Mouse (Mus musculus) limb, embryonic 11.5 days (tissue): ENCODE results near the gene Ano8. TPM values are rescaled to one million over a fixed set of nuclear protein-coding genes. Genes with fewer than 3 reads are reported as not detected.

ENCODE experiments used
- ATAC-seq: fragments of 200-750 bp; cut with Nextera tagmentation; 2 replicates; pipeline ENCODE4 v1.8.0; 2017; ENCODE audit warnings: low read depth; ENCODE audit not compliant: insufficient number of reproducible peaks, low FRiP score, low TSS enrichment
- DNase-seq: peaks from one replicate; pipeline ENCODE4 v3.0.0-alpha.2; 2015; ENCODE audit warnings: low spot score
- H3K27ac ChIP-seq: fragments of 300-500 bp; sonication (generic); replicated peaks from 2 replicates; pipeline ENCODE4 v1.5.1; 2014; ENCODE audit warnings: low read depth, mild to moderate bottlenecking, low read length
- H3K27me3 ChIP-seq: fragments of 300-500 bp; sonication (generic); 2 replicates; pipeline ENCODE4 v1.6.1; 2014; ENCODE audit warnings: mild to moderate bottlenecking, low read length, mixed read lengths; ENCODE audit not compliant: control insufficient read depth, insufficient read depth
- H3K36me3 ChIP-seq: fragments of 300-500 bp; sonication (generic); 2 replicates; pipeline ENCODE4 v1.6.1; 2014; ENCODE audit warnings: mild to moderate bottlenecking, low read length, moderate library complexity, mixed read lengths; ENCODE audit not compliant: control insufficient read depth, insufficient read depth
- H3K4me1 ChIP-seq: fragments of 300-500 bp; sonication (generic); 2 replicates; pipeline ENCODE4 v1.6.1; 2014; ENCODE audit warnings: low read length, mixed read lengths; ENCODE audit not compliant: control insufficient read depth, insufficient read depth
- H3K4me2 ChIP-seq: fragments of 300-500 bp; sonication (generic); 2 replicates; pipeline ENCODE4 v1.6.1; 2014; ENCODE audit warnings: low read depth, mild to moderate bottlenecking, moderate library complexity; ENCODE audit not compliant: severe bottlenecking
- H3K4me3 ChIP-seq: fragments of 300-500 bp; sonication (generic); 2 replicates; pipeline ENCODE4 v1.5.1; 2014; ENCODE audit warnings: low read depth, low read length
- H3K9ac ChIP-seq: fragments of 300-500 bp; sonication (generic); 2 replicates; pipeline ENCODE4 v1.6.1; 2014; ENCODE audit warnings: mild to moderate bottlenecking, low read length
- H3K9me3 ChIP-seq: fragments of 300-500 bp; sonication (generic); 2 replicates; pipeline ENCODE4 v1.6.1; 2016; ENCODE audit warnings: low read length; ENCODE audit not compliant: control insufficient read depth
- WGBS: fragments of 180-500 bp; shearing (Covaris S2); extraction: QIAGEN DNeasy Blood & Tissue Kit; methylation state at CpG from one replicate; pipeline ENCODE4 v1.1.7; 2014; 5-methylcytosine and 5-hydroxymethylcytosine counted together
- polyA plus RNA-seq: library from polyadenylated mRNA; unstranded; fragments of >200 nt; fragmentation: Nextera tagmentation; extraction: Ambion mirVana; gene quantifications from 2 replicates; pipeline ENCODE4 v1.2.1, GENCODE M21; 2014

Ano8 gene
- polyA plus RNA-seq, 1 experiment from 2014 or later, result 3.0 TPM

DNA sequence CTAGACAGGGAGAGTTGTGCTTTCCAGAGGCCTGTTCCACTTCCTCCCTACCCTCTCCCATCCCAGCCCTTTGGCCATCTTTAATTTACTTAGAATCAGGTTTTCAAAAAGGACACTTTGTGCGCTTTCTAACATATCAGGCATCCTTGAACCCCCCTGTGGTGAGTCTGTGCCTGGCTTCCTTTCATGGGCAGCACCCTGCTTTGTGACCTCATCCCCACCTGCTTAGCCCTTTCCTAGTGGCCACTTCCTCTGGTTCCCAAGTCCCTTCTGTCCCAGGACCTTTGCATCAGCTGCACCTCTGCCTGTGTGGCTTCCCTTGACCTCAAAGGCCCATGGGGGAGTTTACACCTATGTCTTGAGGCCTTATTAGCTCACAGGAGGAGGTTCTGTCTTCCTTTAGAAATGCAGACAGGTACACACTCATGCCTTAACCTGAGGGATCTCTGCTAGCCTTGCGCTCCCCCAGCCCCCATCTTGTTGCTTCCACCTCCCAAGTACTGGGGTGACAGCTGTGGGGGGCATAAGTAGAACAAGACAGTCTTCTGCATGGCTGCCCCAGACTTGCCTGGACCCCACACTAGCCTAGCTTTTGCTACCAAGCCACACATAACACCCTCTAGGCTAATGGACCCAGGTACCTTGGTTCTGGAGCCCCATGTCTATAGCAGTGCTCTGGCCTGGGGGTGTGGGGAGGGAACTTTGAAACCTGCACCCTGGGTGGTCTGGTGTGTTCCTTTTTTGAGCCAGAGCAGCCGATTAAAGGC, 15.4 kb downstream of the Ano8 start:
- no peak overlapping the region for H3K27ac ChIP-seq
- H3K4me2 ChIP-seq, result peak overlapping the region; percentile 85
- H3K4me3 ChIP-seq, result peak overlapping the region; percentile 92; the same call in 1 of the 2 replicates
- H3K9ac ChIP-seq, result peak overlapping the region; percentile 60
- WGBS, result 87% methylated on average over 3 of the region's 3 CpGs
- DNase-seq (no peak), ATAC-seq (no peak)
- H3K36me3 ChIP-seq, result peaks cover 12% of the 10 kb centered on the region; the same call in 1 of the 2 replicates
- H3K4me1 ChIP-seq, result 0 out of 2 replicates have a peak, but pooled peaks cover 3% of the 10 kb centered on the region
- H3K9me3 ChIP-seq, result no peaks in the 10 kb centered on the region; the same call in 1 of the 2 replicates
- no peaks in the 10 kb centered on the region for H3K27me3 ChIP-seq

DNA sequence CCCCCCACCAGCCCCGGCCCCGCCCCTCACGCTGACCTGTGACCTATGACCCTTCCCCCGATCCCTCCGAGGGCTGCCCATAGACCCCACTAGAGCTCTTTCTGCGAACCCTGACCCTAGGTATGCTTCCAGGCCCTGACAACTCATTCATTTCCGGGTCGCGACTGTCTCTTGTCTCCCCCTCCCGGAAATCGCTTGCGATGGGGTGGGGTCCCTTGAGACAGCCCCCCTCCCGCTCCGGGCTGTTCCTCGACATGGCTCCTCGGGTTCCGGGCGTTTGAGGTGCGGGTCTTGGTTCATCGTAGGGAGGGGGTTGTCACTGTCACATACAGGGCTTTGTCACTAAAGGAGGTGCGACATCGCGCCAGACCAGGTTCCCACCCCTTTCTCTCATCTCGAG, 16.4 kb downstream of the Ano8 start:
- Histone ChIP-seq H3K27ac (0 out of 2 replicates have a peak overlapping the region, but pooled peaks have one; percentile 10), H3K9me3 (no peaks in the 10 kb centered on the region; the same call in 1 of the 2 replicates), H3K9ac (peak overlapping the region; percentile 60), H3K4me3 (peak overlapping the region; percentile 92), H3K4me1 (peaks cover 5% of the 10 kb centered on the region; the same call in 1 of the 2 replicates), H3K27me3 (no peaks in the 10 kb centered on the region), H3K4me2 (peak overlapping the region; percentile 85), H3K36me3 (peaks cover 7% of the 10 kb centered on the region; the same call in 1 of the 2 replicates)
- WGBS, result under 1% methylated on average over 24 of the region's 24 CpGs
- ATAC-seq (peak; percentile 33), DNase-seq (peak; percentile 62)

DNA sequence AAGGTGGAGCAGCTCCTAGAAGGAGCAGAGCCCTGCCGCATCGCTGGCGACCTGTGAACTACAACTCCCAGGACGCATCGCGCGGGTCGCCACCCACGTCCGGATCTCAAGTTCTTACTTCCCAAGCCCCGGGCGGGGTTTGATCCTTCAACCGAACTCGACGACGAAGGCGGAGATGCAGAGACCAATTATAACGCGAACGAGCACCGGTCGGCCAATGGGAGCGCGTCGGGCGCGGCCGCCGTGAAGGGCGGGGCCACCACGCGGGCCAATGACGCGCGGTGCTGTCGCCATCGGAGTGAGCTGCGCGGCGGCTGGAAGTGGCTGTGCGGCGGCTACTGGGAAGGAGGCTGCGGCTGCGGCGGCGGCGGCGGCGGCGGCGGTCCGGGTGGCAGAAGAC, 16.8 kb downstream of the Ano8 start, which contains the start of gene Dda1:
TSS of gene Dda1 (plus strand) at position 284 of the 400 bp plus-strand sequence.
- H3K27me3 ChIP-seq, result no peaks in the 10 kb centered on the region
- peak within 1 kb of the TSS; percentile 60 for H3K9ac ChIP-seq
- H3K27ac ChIP-seq, result 0 out of 2 replicates have a peak within 1 kb of the TSS, but pooled peaks have one; percentile 10
- H3K36me3 ChIP-seq, result peaks cover 5% of the 10 kb centered on the region; the same call in 1 of the 2 replicates
- under 1% methylated on average over 52 of the region's 52 CpGs for WGBS
- no peaks in the 10 kb centered on the region; the same call in 1 of the 2 replicates for H3K9me3 ChIP-seq
- H3K4me1 ChIP-seq, result peaks cover 10% of the 10 kb centered on the region; the same call in 1 of the 2 replicates
- H3K4me3 ChIP-seq, result peak within 1 kb of the TSS; percentile 92
- peak; percentile 80 for ATAC-seq
- H3K4me2 ChIP-seq, result peak within 1 kb of the TSS; percentile 85
- peak; percentile 97 for DNase-seq

DNA sequence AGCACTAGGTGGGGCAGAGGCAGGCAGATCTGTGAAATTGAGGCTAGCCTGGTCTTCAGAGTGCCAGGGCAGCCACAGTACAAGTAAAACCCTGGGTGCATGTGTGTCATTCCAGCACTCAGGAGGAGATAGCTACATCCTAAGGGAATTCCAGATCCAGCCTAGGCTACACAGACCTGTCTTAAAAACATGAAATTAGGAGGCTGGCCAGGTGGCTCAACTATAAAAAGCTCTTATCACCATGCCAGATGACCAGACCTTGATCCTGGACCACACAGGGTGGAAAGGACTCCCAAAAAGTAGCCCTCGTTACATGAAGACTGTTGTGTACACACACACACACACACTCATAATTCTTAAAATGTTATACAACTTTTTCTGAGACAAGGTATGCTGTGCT, 17.8 kb downstream of the Ano8 start:
- Histone ChIP-seq H3K4me3 (no peak overlapping the region), H3K27me3 (no peaks in the 10 kb centered on the region), H3K4me1 (peaks cover 12% of the 10 kb centered on the region; the same call in 1 of the 2 replicates), H3K9ac (no peak overlapping the region), H3K27ac (no peak overlapping the region), H3K9me3 (no peaks in the 10 kb centered on the region; the same call in 1 of the 2 replicates), H3K4me2 (no peak overlapping the region), H3K36me3 (peaks cover 2% of the 10 kb centered on the region; the same call in 1 of the 2 replicates)
- DNase-seq (no peak), ATAC-seq (no peak)
- 88% methylated on average over 1 of the region's 1 CpGs for WGBS

DNA sequence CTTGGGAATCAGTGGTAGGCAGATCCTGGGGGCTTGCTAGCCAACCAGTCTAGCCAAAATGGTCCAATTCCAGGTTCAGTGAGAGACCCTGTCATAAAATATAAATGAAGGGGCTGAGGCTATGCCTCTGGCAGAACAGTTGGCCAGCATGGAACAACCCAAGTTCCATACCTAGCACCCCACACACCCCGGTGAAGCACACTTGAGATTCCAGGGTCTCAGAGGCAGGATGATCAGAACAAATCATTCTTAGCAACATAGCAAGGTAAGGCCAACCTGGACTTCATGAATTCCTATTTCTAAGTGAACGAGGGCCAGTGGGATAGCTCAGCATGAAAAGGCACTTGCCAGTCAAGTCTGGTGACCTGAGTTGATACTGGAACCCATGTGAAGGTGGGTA, 18.6 kb downstream of the Ano8 start:
- Histone ChIP-seq H3K4me3 (no peak overlapping the region), H3K27me3 (peaks cover 3% of the 10 kb centered on the region; the same call in 1 of the 2 replicates), H3K4me1 (peaks cover 17% of the 10 kb centered on the region), H3K36me3 (peaks cover 2% of the 10 kb centered on the region; the same call in 1 of the 2 replicates), H3K27ac (no peak overlapping the region), H3K4me2 (no peak overlapping the region), H3K9ac (no peak overlapping the region), H3K9me3 (no peaks in the 10 kb centered on the region; the same call in 1 of the 2 replicates)
- no peak for ATAC-seq
- WGBS, result 89% methylated on average over 2 of the region's 2 CpGs
- no peak for DNase-seq

DNA sequence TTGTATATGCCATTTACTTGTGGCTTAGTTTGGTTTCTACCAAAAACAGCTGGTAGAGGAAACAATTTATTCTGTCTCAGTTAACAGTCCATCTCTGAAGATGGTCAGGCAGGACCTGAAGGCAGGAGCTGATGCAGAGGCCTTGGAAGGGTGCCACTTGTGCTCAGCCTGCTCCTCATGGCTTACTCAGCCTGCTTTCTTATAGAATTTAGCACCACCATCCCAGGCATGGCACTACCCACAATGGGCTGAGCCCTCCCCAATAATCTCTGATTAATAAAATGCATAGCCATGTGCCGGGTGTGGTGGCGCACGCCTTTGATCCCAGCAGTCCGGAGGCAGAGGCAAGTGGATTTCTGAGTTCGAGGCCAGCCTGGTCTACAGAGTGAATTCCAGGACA, 19.6 kb downstream of the Ano8 start:
- Histone ChIP-seq H3K27ac (no peak overlapping the region), H3K4me1 (peaks cover 17% of the 10 kb centered on the region), H3K36me3 (peaks cover 4% of the 10 kb centered on the region; the same call in 1 of the 2 replicates), H3K9me3 (no peaks in the 10 kb centered on the region; the same call in 1 of the 2 replicates), H3K4me3 (no peak overlapping the region), H3K9ac (no peak overlapping the region), H3K27me3 (peaks cover 3% of the 10 kb centered on the region; the same call in 1 of the 2 replicates), H3K4me2 (peak overlapping the region; percentile 90; the same call in 1 of the 2 replicates)
- ATAC-seq, result no peak
- 94% methylated on average over 5 of the region's 5 CpGs for WGBS
- no peak for DNase-seq

DNA sequence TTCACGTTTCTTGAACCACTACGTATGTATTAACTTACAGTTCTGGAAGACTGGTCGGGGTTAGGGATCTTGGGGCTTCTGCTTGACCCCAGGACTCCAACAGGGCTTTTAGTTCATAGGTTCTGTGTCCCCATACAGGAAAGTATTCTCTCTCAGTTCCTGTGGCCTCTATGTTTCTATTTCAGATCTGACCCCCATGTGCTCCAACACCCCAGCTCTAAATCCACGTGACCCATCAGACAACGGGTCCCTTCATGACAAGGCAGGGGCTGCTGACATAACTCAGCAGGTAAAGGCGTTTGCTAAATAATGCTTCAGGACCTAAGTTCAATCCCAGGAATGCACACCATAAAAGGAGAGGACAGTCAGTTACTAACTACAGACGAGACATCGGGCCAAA, 20.0 kb downstream of the Ano8 start:
- Histone ChIP-seq H3K4me2 (peak overlapping the region; percentile 90), H3K36me3 (peaks cover 6% of the 10 kb centered on the region; the same call in 1 of the 2 replicates), H3K27ac (no peak overlapping the region), H3K9ac (no peak overlapping the region; the same call in 1 of the 2 replicates), H3K27me3 (peaks cover 3% of the 10 kb centered on the region; the same call in 1 of the 2 replicates), H3K4me3 (peak overlapping the region; percentile 85), H3K9me3 (no peaks in the 10 kb centered on the region; the same call in 1 of the 2 replicates), H3K4me1 (peaks cover 17% of the 10 kb centered on the region)
- DNase-seq (no peak), ATAC-seq (no peak)
- WGBS, result 87% methylated on average over 8 of the region's 8 CpGs
